Mouse (Mus musculus) midbrain, embryonic 14.5 days (tissue): ENCODE results near the gene Dop1a. TPM values are rescaled to one million over a fixed set of nuclear protein-coding genes. Genes with fewer than 3 reads are reported as not detected.

Source experiments
- ATAC-seq: fragments of 200-750 bp; cut with Nextera tagmentation; 2 replicates; pipeline ENCODE4 v1.8.0; 2017; ENCODE audit warnings: moderate number of reproducible peaks, moderate library complexity; ENCODE audit not compliant: low FRiP score, low TSS enrichment
- DNase-seq: peaks from one replicate; pipeline ENCODE4 v3.0.0-alpha.2; 2015
- H3K27ac ChIP-seq: fragments of 300-500 bp; sonication (generic); replicated peaks from 2 replicates; pipeline ENCODE4 v1.5.1; 2014; ENCODE audit warnings: mild to moderate bottlenecking, low read depth, low read length, moderate library complexity
- H3K27me3 ChIP-seq: fragments of 300-500 bp; sonication (generic); 2 replicates; pipeline ENCODE4 v1.6.1; 2014; ENCODE audit warnings: low read length, control low read depth, mixed read lengths; ENCODE audit not compliant: control insufficient read depth, insufficient read depth
- H3K36me3 ChIP-seq: fragments of 300-500 bp; sonication (generic); 2 replicates; pipeline ENCODE4 v1.6.1; 2014; ENCODE audit warnings: low read length, control low read depth; ENCODE audit not compliant: control insufficient read depth, insufficient read depth
- H3K4me1 ChIP-seq: fragments of 300-500 bp; sonication (generic); 2 replicates; pipeline ENCODE4 v1.6.1; 2014; ENCODE audit warnings: mild to moderate bottlenecking, antibody characterized with exemption, low read length, control low read depth; ENCODE audit not compliant: control insufficient read depth, insufficient read depth
- H3K4me2 ChIP-seq: fragments of 300-500 bp; sonication (generic); 2 replicates; pipeline ENCODE4 v1.6.1; 2014; ENCODE audit warnings: mild to moderate bottlenecking, low read length, moderate library complexity
- H3K4me3 ChIP-seq: fragments of 300-500 bp; sonication (generic); replicated peaks from 2 replicates; pipeline ENCODE4 v1.5.1; 2014; ENCODE audit warnings: low read depth, low read length
- H3K9ac ChIP-seq: fragments of 300-500 bp; sonication (generic); replicated peaks from 2 replicates; pipeline ENCODE4 v1.6.1; 2014; ENCODE audit warnings: mild to moderate bottlenecking, low read length, moderate library complexity
- H3K9me3 ChIP-seq: fragments of 300-500 bp; sonication (generic); 2 replicates; pipeline ENCODE4 v1.6.1; 2016; ENCODE audit warnings: low read length, control low read depth, mixed read lengths; ENCODE audit not compliant: control insufficient read depth
- WGBS: fragments of 180-500 bp; shearing (Covaris S2); extraction: QIAGEN DNeasy Blood & Tissue Kit; methylation state at CpG from one replicate; pipeline ENCODE4 v1.1.7; 2014; 5-methylcytosine and 5-hydroxymethylcytosine counted together
- polyA plus RNA-seq: library from polyadenylated mRNA; unstranded; fragments of >200 nt; fragmentation: Nextera tagmentation; extraction: Ambion mirVana; gene quantifications from 2 replicates; pipeline ENCODE4 v1.2.1, GENCODE M21; 2014

Dop1a gene
- 50.7 and 63.6 TPM in 2 replicates for polyA plus RNA-seq

GRCm38 (mm10) chr9:86466990-86467870 is at the start of gene Dop1a:
TSS of gene Dop1a (plus strand) at chr9:86467154.
- H3K27me3 ChIP-seq: peaks cover 5% of the 10 kb centered on the region; the same call in 1 of the 2 replicates
- H3K27ac ChIP-seq: peak within 1 kb of the TSS; percentile 88
- no peaks in the 10 kb centered on the region for H3K36me3 ChIP-seq
- peak within 1 kb of the TSS; percentile 87 for H3K4me3 ChIP-seq
- H3K9me3 ChIP-seq: no peaks in the 10 kb centered on the region
- 1% methylated on average over 91 of the region's 93 CpGs for WGBS
- H3K4me2 ChIP-seq: peak within 1 kb of the TSS; percentile 68
- H3K4me1 ChIP-seq: peaks cover 16% of the 10 kb centered on the region
- peak within 1 kb of the TSS; percentile 93 for H3K9ac ChIP-seq
- peak; percentile 97 for DNase-seq
- peak; percentile 94 for ATAC-seq

- ATAC-seq: no peak
These were observed 49.0 kb upstream of the Dop1a start for GRCm38 (mm10) chr9:86417971-86418370.

GRCm38 (mm10) chr9:86419366-86419765 is 47.6 kb upstream of the Dop1a start:
- Histone ChIP-seq H3K27me3 (no peaks in the 10 kb centered on the region), H3K4me1 (no peaks in the 10 kb centered on the region), H3K27ac (no peak overlapping the region), H3K4me3 (no peak overlapping the region), H3K9ac (no peak overlapping the region), H3K4me2 (no peak overlapping the region), H3K36me3 (no peaks in the 10 kb centered on the region), H3K9me3 (no peaks in the 10 kb centered on the region)
- WGBS: 96% methylated on average over 6 of the region's 6 CpGs
- ATAC-seq (no peak), DNase-seq (no peak)

More at GRCm38 (mm10) chr9:86417971-86418370, 49.0 kb upstream of the Dop1a start:
- H3K27me3 ChIP-seq: no peaks in the 10 kb centered on the region
- H3K4me1 ChIP-seq: no peaks in the 10 kb centered on the region
- no peaks in the 10 kb centered on the region for H3K36me3 ChIP-seq
- no peak overlapping the region for H3K9ac ChIP-seq
- H3K4me3 ChIP-seq: no peak overlapping the region
- DNase-seq: no peak
- no peaks in the 10 kb centered on the region for H3K9me3 ChIP-seq
- no peak overlapping the region for H3K4me2 ChIP-seq
- no peak overlapping the region for H3K27ac ChIP-seq
- 89% methylated on average over 1 of the region's 1 CpGs for WGBS

GRCm38 (mm10) chr9:86423331-86423730 is 43.6 kb upstream of the Dop1a start:
- no peak overlapping the region for H3K4me3 ChIP-seq
- H3K4me2 ChIP-seq: no peak overlapping the region
- H3K27ac ChIP-seq: no peak overlapping the region
- no peak overlapping the region for H3K9ac ChIP-seq
- no peaks in the 10 kb centered on the region for H3K27me3 ChIP-seq
- 85% methylated on average over 4 of the region's 4 CpGs for WGBS
- no peak for DNase-seq
- H3K4me1 ChIP-seq: no peaks in the 10 kb centered on the region
- no peak for ATAC-seq
- H3K36me3 ChIP-seq: no peaks in the 10 kb centered on the region
- no peaks in the 10 kb centered on the region for H3K9me3 ChIP-seq

GRCm38 (mm10) chr9:86435510-86435909 is 31.4 kb upstream of the Dop1a start:
- Histone ChIP-seq H3K36me3 (no peaks in the 10 kb centered on the region), H3K4me1 (peaks cover 9% of the 10 kb centered on the region; the same call in 1 of the 2 replicates), H3K9ac (no peak overlapping the region), H3K27ac (no peak overlapping the region), H3K4me3 (no peak overlapping the region), H3K9me3 (no peaks in the 10 kb centered on the region), H3K27me3 (no peaks in the 10 kb centered on the region), H3K4me2 (no peak overlapping the region)
- no peak for DNase-seq
- WGBS: 93% methylated on average over 3 of the region's 3 CpGs
- ATAC-seq: no peak

GRCm38 (mm10) chr9:86436608-86437007 is 30.3 kb upstream of the Dop1a start:
- Histone ChIP-seq H3K4me3 (no peak overlapping the region), H3K27me3 (no peaks in the 10 kb centered on the region), H3K9ac (no peak overlapping the region), H3K4me2 (no peak overlapping the region), H3K9me3 (no peaks in the 10 kb centered on the region), H3K36me3 (no peaks in the 10 kb centered on the region), H3K27ac (no peak overlapping the region), H3K4me1 (peaks cover 9% of the 10 kb centered on the region; the same call in 1 of the 2 replicates)
- no peak for DNase-seq
- 94% methylated on average over 8 of the region's 8 CpGs for WGBS
- ATAC-seq: no peak

GRCm38 (mm10) chr9:86438337-86439009 is 28.5 kb upstream of the Dop1a start:
- no peak overlapping the region for H3K9ac ChIP-seq
- DNase-seq: peak; percentile 49
- no peaks in the 10 kb centered on the region for H3K9me3 ChIP-seq
- ATAC-seq: no peak; the same call in 1 of the 2 replicates
- H3K4me2 ChIP-seq: no peak overlapping the region
- H3K27me3 ChIP-seq: no peaks in the 10 kb centered on the region
- peaks cover 12% of the 10 kb centered on the region; the same call in 1 of the 2 replicates for H3K4me1 ChIP-seq
- no peaks in the 10 kb centered on the region for H3K36me3 ChIP-seq
- no peak overlapping the region for H3K27ac ChIP-seq
- WGBS: 29% methylated on average over 11 of the region's 11 CpGs
- H3K4me3 ChIP-seq: no peak overlapping the region

- ATAC-seq (no peak), DNase-seq (peak; percentile 58)
- WGBS: 85% methylated on average over 4 of the region's 4 CpGs
- Histone ChIP-seq H3K27me3 (no peaks in the 10 kb centered on the region), H3K9ac (no peak overlapping the region), H3K27ac (no peak overlapping the region), H3K4me3 (no peak overlapping the region), H3K4me1 (peaks cover 12% of the 10 kb centered on the region; the same call in 1 of the 2 replicates), H3K36me3 (no peaks in the 10 kb centered on the region), H3K9me3 (no peaks in the 10 kb centered on the region), H3K4me2 (no peak overlapping the region)
These were observed 24.7 kb upstream of the Dop1a start for GRCm38 (mm10) chr9:86442248-86442647.
